Mouse (Mus musculus) cerebellum, postnatal 4 days (tissue): ENCODE results near the gene Msl1.

Experiments
- DNase-seq, 2 experiments: peaks; one replicate each; pipeline ENCODE4 v3.0.0; 2022; ENCODE audit warnings: low spot score in 2 of 2, mixed read lengths in 1 of 2

Gene Msl1

DNA sequence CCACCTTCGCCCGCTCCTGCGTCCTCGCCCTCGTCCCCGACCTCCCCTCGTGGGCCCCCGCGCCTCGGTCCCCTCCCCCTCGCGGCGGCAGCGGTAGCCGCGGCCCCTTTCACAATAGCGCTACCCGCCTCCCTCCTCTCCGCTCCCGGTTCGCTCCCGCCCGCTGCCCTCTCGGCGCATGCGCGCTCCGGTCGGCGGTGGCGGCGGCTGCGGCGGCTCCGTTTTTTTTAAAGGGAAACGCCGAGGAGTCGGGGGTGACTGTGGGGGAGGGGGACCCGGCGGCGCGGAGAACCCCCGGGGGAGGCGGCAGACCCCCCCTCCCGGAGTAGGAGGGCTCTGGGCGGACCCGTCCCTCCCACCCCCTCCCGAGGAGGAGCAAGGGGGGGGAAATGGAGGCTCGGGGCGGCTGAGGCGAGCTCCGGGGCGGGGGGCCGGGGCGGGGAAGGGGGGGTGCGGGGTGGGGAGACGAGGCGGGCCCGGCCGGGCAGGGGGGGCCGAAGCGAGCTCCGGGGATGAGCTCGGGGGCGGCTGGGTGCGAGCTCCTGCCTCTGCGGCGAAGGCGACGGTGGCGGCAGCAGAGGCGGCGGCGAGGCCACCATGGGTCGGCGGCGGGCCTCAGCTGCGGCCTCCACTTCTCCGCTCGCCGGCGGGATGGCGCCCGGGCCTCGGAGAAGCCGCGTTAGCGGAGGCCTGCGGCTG is at the start of gene Msl1:
Gene Msl1, plus strand, starts transcription at position 502 of the 699 bp plus-strand sequence.
- peak; percentile 83 to 90 for DNase-seq

DNA sequence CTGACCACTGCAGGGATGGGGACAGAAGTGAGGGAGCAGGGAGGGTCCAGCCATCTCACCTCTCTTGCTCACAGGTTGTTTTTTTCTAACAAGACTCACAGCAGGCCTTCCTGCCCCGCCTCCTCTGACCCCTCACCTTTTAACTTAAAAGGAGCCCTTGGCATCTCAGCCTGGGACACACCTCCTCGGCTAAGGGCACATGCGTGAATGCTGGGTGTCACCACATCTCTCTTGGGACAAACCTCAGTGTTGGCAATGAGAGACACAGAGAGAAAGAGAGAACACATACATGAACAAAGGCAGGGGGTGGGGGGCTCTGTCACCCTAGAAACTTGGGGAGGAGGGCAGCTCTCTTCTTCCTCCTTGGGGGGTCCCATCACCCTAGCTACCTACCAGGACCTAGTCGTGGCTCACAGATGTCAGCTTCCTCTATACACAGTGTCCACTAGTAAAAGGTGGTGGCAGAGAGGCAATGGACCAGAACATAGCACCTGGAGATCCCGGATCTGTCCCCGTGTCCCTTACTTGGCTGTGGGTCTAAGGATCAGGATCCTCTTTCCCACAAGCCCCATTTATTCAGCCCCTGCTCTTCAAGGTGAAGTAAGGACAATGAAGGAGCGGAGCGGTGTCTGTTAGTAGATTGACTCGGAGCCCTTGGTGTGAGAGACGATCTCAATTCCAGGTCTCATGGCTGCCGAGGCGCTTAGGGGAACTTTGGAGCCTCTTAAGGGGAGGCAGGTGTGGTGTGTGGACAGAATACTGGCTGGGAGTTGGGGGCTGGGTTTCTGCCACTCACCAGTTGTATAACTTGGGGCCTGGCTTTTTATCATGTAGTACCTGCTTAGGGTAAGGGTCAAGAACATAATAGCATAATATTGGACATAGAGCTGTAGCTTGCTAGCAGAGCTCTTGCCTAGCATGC is 49.1 kb upstream of the Msl1 start:
- DNase-seq, result no peak

DNA sequence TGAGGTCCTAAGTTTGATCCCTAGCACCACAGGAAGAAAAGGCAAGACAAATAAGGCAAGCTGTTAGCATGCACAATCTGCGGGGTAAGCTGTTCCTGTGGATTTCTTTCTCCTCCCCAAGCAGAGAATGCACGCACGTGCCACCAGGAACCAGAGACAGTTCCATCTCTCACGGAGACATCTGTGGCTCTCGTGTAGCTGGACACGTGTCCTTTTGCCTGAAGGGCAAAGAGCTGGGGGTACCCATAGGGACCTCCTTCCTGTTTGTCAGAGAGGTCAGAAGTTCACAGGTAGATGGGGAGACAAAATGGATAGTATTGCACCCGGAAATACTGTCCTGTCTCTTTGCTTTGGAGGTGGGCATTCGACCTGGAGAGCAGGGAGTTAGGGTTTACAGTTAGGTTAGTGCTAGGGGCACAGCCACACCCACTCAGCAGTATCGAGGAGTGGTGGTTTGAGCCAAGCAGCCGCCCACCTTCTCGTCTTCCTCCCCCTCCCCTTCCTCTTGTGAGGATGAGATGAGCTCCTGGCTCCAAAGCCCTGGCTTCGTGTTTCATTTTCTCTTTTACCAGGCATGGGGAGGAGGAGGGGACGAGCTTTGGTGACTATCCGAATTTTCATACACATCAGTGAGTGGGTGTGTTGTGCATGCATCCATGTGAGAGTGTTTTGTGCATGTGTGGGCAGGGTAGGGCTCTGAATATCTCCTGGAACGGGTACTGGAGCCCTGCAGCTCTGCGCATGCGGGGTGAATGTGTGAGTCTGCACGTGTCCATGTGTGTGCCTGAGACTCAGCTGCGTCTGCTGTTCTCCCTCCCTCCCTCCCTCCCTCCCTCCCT is 48.2 kb upstream of the Msl1 start:
- peak in 1 of 2 experiments; percentile 84 for DNase-seq

DNA sequence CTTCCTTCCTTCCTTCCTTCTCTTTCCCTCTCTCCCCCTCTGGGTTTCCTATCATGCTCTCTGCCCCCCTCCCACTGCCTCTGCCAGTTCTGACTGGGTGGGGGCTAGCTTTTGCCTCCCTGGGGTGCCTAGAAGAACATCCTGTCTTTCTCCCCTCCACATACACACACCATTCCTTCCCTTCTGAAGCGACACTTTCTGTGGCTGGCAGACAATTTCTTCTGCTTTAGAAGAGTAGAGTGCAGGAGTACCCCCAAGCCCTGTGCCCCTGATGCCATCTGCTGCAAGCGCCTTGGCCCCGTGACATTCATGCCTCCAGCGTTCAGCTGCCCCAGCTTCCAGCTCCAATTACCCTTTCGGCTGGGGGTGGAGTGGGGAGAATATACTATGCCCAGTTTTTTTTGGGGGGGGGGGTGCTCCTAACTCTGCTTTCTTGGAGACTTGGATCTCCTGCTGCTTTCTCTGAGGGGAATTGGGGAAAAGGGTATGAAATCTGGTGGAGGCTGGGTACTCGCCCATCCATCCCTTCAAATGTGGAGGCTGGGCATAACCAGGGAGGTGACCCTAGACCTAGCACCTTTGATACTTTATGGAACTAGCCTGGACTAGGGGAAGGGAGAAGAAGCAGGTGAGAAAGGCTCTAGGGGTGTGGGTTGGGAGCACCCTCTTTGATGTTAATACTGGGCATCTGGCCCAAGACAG is 47.4 kb upstream of the Msl1 start:
- no peak for DNase-seq

DNA sequence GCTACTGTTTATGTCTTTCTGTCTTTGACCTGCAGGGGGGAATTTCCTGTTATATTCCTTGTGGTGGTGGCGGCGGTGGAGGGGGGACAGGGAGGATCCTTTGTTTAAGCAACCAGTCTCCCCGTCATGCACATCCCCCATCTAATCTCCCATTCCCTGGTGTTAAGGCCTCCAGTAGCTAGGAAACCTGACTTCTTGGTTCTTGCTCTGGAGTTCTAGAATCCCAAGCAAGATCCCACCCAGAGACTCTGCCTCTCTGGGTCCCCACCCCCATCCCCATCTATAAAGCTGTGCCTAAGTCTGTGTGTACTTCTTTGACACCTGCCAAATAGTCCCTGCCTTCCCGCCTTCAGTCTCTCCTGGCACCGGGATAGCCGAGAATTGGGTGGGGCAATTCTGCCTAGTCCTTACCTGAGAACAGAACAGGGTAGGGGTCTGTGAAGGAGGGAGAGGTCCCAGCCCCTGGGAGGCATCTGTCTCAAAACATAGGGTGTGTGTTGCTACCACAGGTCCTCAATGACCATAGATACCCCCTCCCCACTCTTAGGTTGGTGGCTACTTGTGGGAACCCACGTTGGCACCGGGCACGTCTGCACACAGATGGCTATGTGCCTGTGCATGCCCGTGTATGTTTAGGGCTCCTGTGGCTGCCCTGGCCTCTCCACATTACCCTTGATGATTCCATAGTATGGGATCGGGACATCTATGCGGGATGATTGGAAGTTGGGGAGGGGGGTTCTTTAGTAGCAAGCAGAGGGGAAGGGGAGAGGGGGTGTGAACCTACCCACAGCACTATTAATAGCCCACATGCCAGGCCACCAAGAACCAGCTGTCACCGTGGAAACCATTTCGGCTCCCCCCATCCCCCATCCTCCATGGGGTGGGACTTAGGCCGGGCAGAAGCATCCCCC is 46.6 kb upstream of the Msl1 start:
- DNase-seq, result peak in 1 of 2 experiments; percentile 62

DNA sequence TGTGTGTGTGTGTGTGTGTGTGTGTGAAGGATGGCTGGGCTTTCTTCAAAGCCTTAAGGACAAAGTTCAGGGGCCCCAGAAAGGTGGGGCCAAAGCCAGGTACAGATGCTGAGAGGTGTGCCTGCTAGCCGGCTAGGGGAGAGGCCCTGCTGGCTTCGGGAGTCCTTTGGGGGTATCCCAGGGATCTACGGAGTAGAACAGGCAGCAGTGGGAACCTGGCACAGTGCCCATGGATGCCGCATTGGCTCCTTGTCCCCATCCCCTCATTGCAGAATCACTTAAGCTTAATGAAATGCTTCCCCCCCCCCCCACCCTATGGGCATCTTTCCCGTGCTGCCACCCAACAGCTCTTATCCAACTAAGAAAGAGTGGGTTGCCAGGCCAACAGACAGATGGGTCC is 45.6 kb upstream of the Msl1 start:
- DNase-seq, result peak in 1 of 2 experiments; percentile 76

DNA sequence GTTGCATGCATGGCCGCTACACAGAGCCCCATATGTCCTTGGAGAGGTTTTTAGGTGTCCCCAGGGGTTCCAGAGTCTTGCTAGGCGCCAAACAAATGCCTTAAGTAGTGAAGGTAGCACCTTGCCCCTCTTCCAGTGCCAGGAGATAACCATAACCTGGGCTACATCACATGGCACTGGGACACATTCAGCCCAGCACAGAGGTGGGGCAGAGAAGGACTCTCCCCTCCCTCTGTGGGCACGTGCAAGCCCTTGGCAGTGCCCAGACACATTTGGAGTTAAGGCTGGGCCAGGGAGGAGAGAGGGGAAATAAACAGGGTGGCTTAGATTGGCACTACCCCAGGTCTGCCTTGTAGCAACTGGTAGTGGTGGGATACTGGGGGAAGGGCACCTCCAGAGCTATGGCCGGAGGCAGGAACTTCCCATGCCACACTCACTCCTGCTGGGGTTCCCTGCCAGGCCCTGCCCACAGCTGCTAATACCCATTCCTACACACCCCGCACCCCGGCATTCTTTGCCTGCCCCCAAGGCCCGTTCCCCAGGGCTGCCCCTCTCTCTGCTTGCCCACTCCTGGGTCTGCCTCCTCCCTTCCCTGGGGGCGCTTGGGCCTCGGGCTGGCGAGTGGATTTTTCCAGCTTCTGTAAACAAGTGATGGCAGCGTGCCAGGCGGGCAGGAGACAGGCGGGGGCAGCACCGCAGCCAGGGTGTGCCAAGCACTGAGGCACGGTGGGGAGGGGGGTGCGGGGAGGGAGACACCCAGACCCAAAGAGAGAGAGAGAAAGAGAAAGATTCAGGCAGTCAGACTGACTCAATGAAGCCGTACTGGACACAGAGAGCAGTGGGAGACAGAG is 44.7 kb upstream of the Msl1 start:
- peak; percentile 75 to 87 for DNase-seq

DNA sequence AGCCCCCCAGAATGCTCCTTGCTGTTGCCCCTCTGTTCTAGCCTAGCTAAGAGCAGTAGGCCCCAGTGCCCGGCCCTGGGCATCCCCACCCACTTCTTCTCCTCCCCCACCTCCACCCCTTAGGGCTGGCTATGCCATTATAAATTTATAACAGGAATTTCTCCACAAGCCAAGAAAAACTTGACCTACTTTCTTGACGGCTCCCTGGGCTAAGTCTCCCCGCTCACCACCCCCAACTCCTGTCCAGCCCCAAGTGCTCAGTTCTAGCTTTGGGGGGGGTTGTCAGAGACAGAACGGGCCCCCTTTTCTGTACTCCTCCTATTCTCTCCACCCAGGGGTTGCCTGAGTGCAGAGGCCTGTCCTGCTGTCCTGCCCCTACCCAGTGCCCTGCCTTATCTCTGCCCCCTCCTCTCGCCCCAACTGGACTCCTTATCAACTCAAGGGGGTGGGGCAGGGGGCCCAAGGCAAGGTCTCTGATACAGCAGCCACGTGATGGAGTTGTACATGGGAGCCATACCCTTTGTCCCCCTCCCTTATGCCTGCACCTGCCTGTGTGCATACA is 44.0 kb upstream of the Msl1 start:
- DNase-seq, result no peak

DNA sequence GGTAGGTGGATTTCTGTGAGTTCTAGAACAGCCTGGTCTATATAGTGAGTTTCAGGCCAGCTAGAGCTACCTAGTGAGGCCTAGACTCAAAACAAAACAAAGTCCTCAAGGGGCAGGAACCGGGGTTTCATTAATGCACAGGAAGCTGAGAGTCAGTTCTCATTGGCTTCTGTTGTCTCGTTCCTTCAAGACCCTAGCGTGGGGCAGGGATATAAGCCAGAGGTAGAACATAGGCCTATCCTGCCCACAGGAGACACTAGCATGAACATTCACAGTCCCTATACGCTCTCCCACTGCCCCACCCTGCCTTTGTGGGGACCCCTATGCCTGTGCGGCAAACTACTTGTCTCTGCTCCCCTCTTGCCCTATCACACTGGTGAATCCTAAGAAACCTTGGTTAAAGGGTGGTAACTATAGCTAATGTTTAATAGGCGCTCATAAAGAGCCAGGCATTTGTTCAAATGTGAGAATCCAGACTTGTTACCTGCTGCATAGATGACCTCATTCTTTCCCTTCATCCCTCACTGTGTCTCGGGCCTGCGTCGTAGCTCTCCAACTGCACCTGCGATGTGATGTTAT is 42.7 kb upstream of the Msl1 start:
- no peak for DNase-seq

DNA sequence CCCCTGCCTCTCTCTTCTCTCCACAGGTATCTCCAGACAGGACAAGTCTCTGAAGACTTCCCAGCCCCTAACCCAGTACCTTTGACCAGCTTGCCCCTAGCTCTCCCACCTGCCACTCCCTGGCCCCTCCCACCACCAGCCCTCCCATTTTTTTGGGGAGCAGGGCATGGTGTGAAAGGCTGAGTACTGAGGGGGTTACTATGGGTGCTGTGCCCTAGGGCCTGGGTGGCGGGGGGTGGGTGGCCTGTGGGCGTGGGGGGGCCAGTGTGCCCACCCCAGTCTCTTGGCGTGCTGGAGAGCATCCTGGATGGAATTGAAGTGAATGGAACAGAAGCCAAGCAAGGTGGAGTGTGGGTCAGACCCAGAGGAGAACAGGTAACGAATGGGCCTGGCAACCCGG is 42.1 kb upstream of the Msl1 start:
- DNase-seq, result no peak

DNA sequence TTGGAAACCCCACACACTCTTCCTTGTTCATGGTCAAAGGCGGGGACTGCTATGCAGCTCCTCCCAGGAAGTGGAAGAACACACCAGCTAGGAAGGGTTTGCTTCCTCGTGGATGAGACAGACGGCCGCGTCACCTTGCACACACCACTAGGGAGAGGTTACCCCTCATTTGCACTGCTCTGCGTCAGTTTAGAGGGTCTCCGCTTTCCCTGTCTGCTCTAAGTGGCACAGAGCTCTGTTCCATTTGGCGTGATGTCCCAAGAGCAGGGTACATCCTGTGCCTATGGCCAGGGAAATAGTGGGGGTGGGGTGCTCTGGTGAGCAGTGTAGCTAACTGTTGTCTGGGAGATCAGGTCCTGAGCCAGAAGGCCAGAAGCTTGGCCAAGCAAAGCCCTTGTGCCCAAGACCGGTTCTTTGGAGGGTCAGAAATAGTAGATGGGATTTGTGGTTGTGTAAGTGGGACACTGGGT is 41.1 kb upstream of the Msl1 start:
- DNase-seq, result no peak

DNA sequence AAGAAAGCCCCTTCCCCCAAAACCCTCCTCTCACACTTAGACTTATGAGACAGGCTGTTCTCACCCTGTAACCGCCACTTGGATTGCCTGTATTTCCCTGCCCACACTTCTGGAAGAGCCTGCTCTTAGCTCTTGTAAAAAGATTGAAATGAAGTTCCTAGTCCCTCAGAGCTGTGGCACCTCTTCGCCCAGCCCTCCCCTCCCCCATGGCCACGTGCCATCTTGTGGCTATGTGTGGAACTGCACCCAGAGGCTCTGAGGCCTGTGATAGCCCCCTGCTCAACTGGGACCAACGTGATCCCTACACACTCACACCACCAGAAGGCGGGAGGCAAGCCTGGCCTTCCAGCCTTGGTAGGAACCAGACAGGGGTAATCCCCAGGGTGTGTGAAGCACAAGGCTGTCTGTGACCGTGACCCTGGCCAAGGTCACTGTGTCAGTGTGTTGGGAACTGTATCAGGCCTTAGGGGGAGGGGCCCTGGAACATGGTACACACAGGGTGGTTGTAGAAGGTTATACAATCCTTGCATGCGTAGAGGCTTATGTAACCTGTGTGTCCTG is 40.6 kb upstream of the Msl1 start:
- peak in 1 of 2 experiments; percentile 86 for DNase-seq

DNA sequence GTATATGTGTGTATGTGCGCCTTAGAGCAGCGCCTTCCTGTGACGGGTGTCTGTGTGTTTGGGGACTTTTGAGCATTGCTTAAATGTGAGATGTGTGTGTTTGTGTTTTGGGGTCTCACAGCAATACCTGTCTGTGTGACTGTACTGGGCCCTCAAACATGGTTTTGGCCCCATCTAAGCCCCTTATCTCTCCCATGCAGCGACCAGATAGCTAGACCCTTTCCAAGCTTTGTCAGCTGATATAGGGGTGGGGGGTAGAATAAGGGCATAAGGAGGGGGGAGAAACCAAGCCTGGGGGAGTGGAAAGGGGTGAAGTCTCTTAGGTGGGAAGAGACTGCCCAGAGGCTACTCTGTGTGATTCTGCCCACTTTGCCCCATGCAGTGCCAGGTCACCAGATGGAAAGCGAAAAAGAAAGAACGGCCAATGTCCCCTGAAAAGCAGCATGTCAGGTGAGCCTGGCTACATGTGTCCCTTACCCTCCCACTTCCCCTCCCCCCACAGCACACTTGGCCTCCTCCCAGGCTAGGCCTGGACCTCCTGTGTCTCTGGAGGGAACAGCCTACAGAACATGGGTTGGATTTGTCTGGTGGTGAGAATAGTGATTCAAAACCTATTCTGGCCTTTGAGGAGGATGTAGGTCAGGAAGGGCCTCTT is 39.5 kb upstream of the Msl1 start:
- no peak for DNase-seq

DNA sequence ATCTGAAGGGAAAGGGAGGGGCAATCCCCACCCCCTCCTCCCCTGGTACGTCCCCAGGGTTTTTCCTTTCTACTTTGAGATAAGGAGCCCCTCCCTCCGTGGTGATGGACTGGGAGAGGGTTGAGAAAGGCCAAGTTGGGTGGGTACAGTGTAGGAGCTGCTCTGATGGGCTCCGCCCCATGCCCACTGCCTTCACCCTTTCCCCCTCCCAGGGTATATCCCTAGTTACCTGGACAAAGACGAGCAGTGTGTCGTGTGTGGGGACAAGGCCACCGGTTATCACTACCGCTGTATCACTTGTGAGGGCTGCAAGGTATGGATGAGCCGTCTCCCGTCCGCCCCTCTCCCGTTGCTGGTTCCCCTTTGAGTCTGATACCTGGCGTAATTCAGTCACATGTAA is 38.6 kb upstream of the Msl1 start:
- DNase-seq, result no peak

DNA sequence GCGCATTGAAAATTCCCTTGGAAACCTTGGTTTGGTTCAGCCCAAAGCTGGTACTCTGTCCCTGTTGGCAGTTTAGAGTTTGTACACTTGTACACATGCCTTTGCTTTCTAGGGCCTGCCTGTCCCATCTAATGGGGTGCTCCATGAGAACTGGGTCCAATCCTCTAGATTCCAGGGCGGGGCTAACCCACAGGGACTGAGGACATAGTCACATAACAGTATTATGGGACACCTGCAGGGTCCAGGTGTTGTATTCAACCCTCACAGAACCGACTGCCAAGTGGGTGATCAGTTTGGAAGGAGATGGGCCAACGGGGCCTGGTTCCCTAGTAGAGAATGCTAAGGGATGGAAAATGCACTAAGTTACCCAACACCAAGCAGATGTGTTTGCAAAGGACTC is 33.4 kb upstream of the Msl1 start:
- DNase-seq, result no peak

DNA sequence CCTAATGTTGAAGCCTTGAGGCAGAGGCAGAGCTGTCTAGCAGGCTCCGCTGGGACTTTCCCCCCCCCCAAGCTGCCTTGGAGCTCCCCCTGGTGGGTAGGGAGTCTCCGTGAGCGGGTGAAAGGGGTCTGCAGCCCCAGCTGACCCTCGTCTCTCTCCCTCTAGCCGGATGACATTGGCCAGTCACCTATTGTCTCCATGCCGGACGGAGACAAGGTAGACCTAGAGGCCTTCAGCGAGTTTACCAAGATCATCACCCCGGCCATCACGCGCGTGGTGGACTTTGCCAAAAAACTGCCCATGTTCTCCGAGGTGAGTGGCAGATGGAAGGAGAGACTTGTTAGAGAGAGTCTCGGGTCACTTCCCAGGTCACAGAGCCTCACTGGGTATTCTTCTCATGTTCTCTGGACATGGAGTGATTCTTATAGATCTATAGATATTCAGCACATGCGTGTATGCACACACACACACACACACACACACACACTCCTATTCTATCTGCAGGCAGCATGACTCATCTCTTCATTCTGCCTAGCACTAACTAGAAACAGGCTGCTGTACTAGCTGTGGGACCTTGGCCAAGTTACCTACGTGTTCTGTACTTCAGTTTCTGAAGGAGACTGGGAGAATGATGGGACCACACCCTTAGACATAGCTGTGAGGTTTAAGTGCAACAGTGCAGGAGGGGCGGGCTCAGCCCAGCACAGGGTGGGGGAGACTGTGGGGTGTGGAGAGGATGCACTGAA is 32.4 kb upstream of the Msl1 start:
- peak in 1 of 2 experiments; percentile 18 for DNase-seq

DNA sequence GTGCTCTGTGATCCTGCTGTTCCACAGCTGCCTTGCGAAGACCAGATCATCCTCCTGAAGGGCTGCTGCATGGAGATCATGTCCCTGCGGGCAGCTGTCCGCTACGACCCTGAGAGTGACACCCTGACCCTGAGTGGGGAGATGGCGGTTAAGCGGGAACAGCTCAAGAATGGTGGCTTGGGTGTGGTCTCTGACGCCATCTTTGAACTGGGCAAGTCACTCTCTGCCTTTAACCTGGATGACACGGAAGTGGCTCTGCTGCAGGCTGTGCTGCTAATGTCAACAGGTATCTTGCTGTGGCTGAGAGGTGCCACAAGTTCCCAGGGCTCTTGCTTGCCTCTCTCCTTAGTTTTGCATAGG is 31.8 kb upstream of the Msl1 start:
- DNase-seq, result no peak
